Mouse (Mus musculus): ENCODE data around the gene Rita1. TPM values are rescaled to one million over a fixed set of nuclear protein-coding genes. Genes with fewer than 3 reads are reported as not detected.

Gene Rita1
- polyA plus RNA-seq, 1 experiment from 2014 or later, result 14.0 TPM

- no peak overlapping the region for H3K4me2 ChIP-seq (ENCODE audit: low read depth, low read length)
- no peak overlapping the region for H3K9ac ChIP-seq (ENCODE audit: low read length)
- peak overlapping the region; percentile 69 for H3K27ac ChIP-seq (ENCODE audit: low read length)
- WGBS, result 69% methylated on average over 11 of the region's 11 CpGs
- no peak overlapping the region for H3K4me3 ChIP-seq (ENCODE audit: low read length)
- no peaks in the 10 kb centered on the region for H3K27me3 ChIP-seq (ENCODE audit: control insufficient read depth, insufficient read depth, low read depth, low read length)
- peak; percentile 2; the same call in 1 of the 2 replicates for ATAC-seq (ENCODE audit: low read depth)
- H3K9me3 ChIP-seq (ENCODE audit: control insufficient read depth, low read length), result no peaks in the 10 kb centered on the region
- H3K4me1 ChIP-seq (replicated peaks; ENCODE audit: control insufficient read depth, insufficient read depth, low read length), result peaks cover 64% of the 10 kb centered on the region
- no peaks in the 10 kb centered on the region for H3K36me3 ChIP-seq (ENCODE audit: control insufficient read depth, insufficient read depth, low read length)
These were observed 42.0 kb downstream of the Rita1 start for GRCm38 (mm10) chr5:120570289-120570897.

GRCm38 (mm10) chr5:120569791-120570190 lies 42.6 kb downstream of the Rita1 start:
- Histone ChIP-seq H3K27me3 (ENCODE audit: control insufficient read depth, insufficient read depth, low read depth, low read length) (no peaks in the 10 kb centered on the region), H3K9ac (ENCODE audit: low read length) (no peak overlapping the region), H3K4me2 (ENCODE audit: low read depth, low read length) (no peak overlapping the region), H3K4me3 (ENCODE audit: low read length) (no peak overlapping the region), H3K4me1 (replicated peaks; ENCODE audit: control insufficient read depth, insufficient read depth, low read length) (peaks cover 67% of the 10 kb centered on the region), H3K36me3 (ENCODE audit: control insufficient read depth, insufficient read depth, low read length) (no peaks in the 10 kb centered on the region), H3K27ac (ENCODE audit: low read length) (no peak overlapping the region), H3K9me3 (ENCODE audit: control insufficient read depth, low read length) (no peaks in the 10 kb centered on the region)
- no peak for ATAC-seq (ENCODE audit: low read depth)
- 53% methylated on average over 3 of the region's 3 CpGs for WGBS

GRCm38 (mm10) chr5:120568964-120569363 lies 43.4 kb downstream of the Rita1 start:
- H3K9ac ChIP-seq (ENCODE audit: low read length), result no peak overlapping the region
- H3K4me3 ChIP-seq (ENCODE audit: low read length), result no peak overlapping the region
- 80% methylated on average over 4 of the region's 4 CpGs for WGBS
- no peak for ATAC-seq (ENCODE audit: low read depth)
- H3K27me3 ChIP-seq (ENCODE audit: control insufficient read depth, insufficient read depth, low read depth, low read length), result no peaks in the 10 kb centered on the region
- H3K4me1 ChIP-seq (replicated peaks; ENCODE audit: control insufficient read depth, insufficient read depth, low read length), result peaks cover 69% of the 10 kb centered on the region
- no peaks in the 10 kb centered on the region for H3K36me3 ChIP-seq (ENCODE audit: control insufficient read depth, insufficient read depth, low read length)
- no peaks in the 10 kb centered on the region for H3K9me3 ChIP-seq (ENCODE audit: control insufficient read depth, low read length)
- H3K4me2 ChIP-seq (ENCODE audit: low read depth, low read length), result no peak overlapping the region
- H3K27ac ChIP-seq (ENCODE audit: low read length), result no peak overlapping the region

- H3K4me1 ChIP-seq (replicated peaks; ENCODE audit: control insufficient read depth, insufficient read depth, low read length), result peaks cover 74% of the 10 kb centered on the region
- no peak for ATAC-seq (ENCODE audit: low read depth)
- no peak overlapping the region for H3K27ac ChIP-seq (ENCODE audit: low read length)
- H3K27me3 ChIP-seq (ENCODE audit: control insufficient read depth, insufficient read depth, low read depth, low read length), result no peaks in the 10 kb centered on the region
- H3K4me3 ChIP-seq (ENCODE audit: low read length), result no peak overlapping the region
- no peaks in the 10 kb centered on the region for H3K36me3 ChIP-seq (ENCODE audit: control insufficient read depth, insufficient read depth, low read length)
- H3K9me3 ChIP-seq (ENCODE audit: control insufficient read depth, low read length), result no peaks in the 10 kb centered on the region
- 0 out of 2 replicates have a peak overlapping the region, but pooled peaks have one; percentile 0 for H3K9ac ChIP-seq (ENCODE audit: low read length)
- no peak overlapping the region for H3K4me2 ChIP-seq (ENCODE audit: low read depth, low read length)
- 57% methylated on average over 9 of the region's 9 CpGs for WGBS
These were observed 44.0 kb downstream of the Rita1 start for GRCm38 (mm10) chr5:120568336-120568768.

GRCm38 (mm10) chr5:120567761-120568211 lies 44.6 kb downstream of the Rita1 start:
- H3K27ac ChIP-seq (ENCODE audit: low read length), result peak overlapping the region; percentile 39
- no peaks in the 10 kb centered on the region for H3K36me3 ChIP-seq (ENCODE audit: control insufficient read depth, insufficient read depth, low read length)
- H3K4me3 ChIP-seq (ENCODE audit: low read length), result no peak overlapping the region
- no peak for ATAC-seq (ENCODE audit: low read depth)
- WGBS, result 56% methylated on average over 14 of the region's 14 CpGs
- H3K27me3 ChIP-seq (ENCODE audit: control insufficient read depth, insufficient read depth, low read depth, low read length), result no peaks in the 10 kb centered on the region
- H3K9me3 ChIP-seq (ENCODE audit: control insufficient read depth, low read length), result no peaks in the 10 kb centered on the region
- H3K4me2 ChIP-seq (ENCODE audit: low read depth, low read length), result no peak overlapping the region
- H3K4me1 ChIP-seq (replicated peaks; ENCODE audit: control insufficient read depth, insufficient read depth, low read length), result peaks cover 78% of the 10 kb centered on the region
- H3K9ac ChIP-seq (ENCODE audit: low read length), result 0 out of 2 replicates have a peak overlapping the region, but pooled peaks have one; percentile 11

GRCm38 (mm10) chr5:120567253-120567701 lies 45.1 kb downstream of the Rita1 start:
- no peaks in the 10 kb centered on the region for H3K36me3 ChIP-seq (ENCODE audit: control insufficient read depth, insufficient read depth, low read length)
- H3K9ac ChIP-seq (ENCODE audit: low read length), result 0 out of 2 replicates have a peak overlapping the region, but pooled peaks have one; percentile 11
- no peak overlapping the region for H3K4me3 ChIP-seq (ENCODE audit: low read length)
- no peak overlapping the region for H3K4me2 ChIP-seq (ENCODE audit: low read depth, low read length)
- ATAC-seq (ENCODE audit: low read depth), result peak; percentile 50
- no peaks in the 10 kb centered on the region for H3K9me3 ChIP-seq (ENCODE audit: control insufficient read depth, low read length)
- 33% methylated on average over 21 of the region's 21 CpGs for WGBS
- H3K27me3 ChIP-seq (ENCODE audit: control insufficient read depth, insufficient read depth, low read depth, low read length), result no peaks in the 10 kb centered on the region
- peaks cover 77% of the 10 kb centered on the region for H3K4me1 ChIP-seq (replicated peaks; ENCODE audit: control insufficient read depth, insufficient read depth, low read length)
- H3K27ac ChIP-seq (ENCODE audit: low read length), result peak overlapping the region; percentile 39

GRCm38 (mm10) chr5:120566681-120567252 lies 45.6 kb downstream of the Rita1 start:
- Histone ChIP-seq H3K9ac (ENCODE audit: low read length) (no peak overlapping the region), H3K36me3 (ENCODE audit: control insufficient read depth, insufficient read depth, low read length) (no peaks in the 10 kb centered on the region), H3K27ac (ENCODE audit: low read length) (peak overlapping the region; percentile 26), H3K9me3 (ENCODE audit: control insufficient read depth, low read length) (no peaks in the 10 kb centered on the region), H3K4me1 (replicated peaks; ENCODE audit: control insufficient read depth, insufficient read depth, low read length) (peaks cover 75% of the 10 kb centered on the region), H3K4me3 (ENCODE audit: low read length) (no peak overlapping the region), H3K27me3 (ENCODE audit: control insufficient read depth, insufficient read depth, low read depth, low read length) (no peaks in the 10 kb centered on the region), H3K4me2 (ENCODE audit: low read depth, low read length) (no peak overlapping the region)
- WGBS, result 44% methylated on average over 9 of the region's 9 CpGs
- no peak for ATAC-seq (ENCODE audit: low read depth)

GRCm38 (mm10) chr5:120566101-120566500 lies 46.3 kb downstream of the Rita1 start:
- H3K9ac ChIP-seq (ENCODE audit: low read length), result peak overlapping the region; percentile 5; the same call in 1 of the 2 replicates
- no peak for ATAC-seq (ENCODE audit: low read depth)
- H3K36me3 ChIP-seq (ENCODE audit: control insufficient read depth, insufficient read depth, low read length), result no peaks in the 10 kb centered on the region
- no peaks in the 10 kb centered on the region for H3K27me3 ChIP-seq (ENCODE audit: control insufficient read depth, insufficient read depth, low read depth, low read length)
- peaks cover 70% of the 10 kb centered on the region for H3K4me1 ChIP-seq (replicated peaks; ENCODE audit: control insufficient read depth, insufficient read depth, low read length)
- H3K27ac ChIP-seq (ENCODE audit: low read length), result peak overlapping the region; percentile 45; the same call in 1 of the 2 replicates
- no peak overlapping the region for H3K4me2 ChIP-seq (ENCODE audit: low read depth, low read length)
- 53% methylated on average over 5 of the region's 5 CpGs for WGBS
- no peak overlapping the region for H3K4me3 ChIP-seq (ENCODE audit: low read length)
- H3K9me3 ChIP-seq (ENCODE audit: control insufficient read depth, low read length), result no peaks in the 10 kb centered on the region

GRCm38 (mm10) chr5:120565171-120565905 lies 47.1 kb downstream of the Rita1 start:
- Histone ChIP-seq H3K4me3 (ENCODE audit: low read length) (no peak overlapping the region), H3K36me3 (ENCODE audit: control insufficient read depth, insufficient read depth, low read length) (no peaks in the 10 kb centered on the region), H3K4me2 (ENCODE audit: low read depth, low read length) (no peak overlapping the region), H3K27ac (ENCODE audit: low read length) (peak overlapping the region; percentile 45; the same call in 1 of the 2 replicates), H3K27me3 (ENCODE audit: control insufficient read depth, insufficient read depth, low read depth, low read length) (no peaks in the 10 kb centered on the region), H3K9ac (ENCODE audit: low read length) (peak overlapping the region; percentile 5; the same call in 1 of the 2 replicates), H3K4me1 (replicated peaks; ENCODE audit: control insufficient read depth, insufficient read depth, low read length) (peaks cover 70% of the 10 kb centered on the region), H3K9me3 (ENCODE audit: control insufficient read depth, low read length) (no peaks in the 10 kb centered on the region)
- 41% methylated on average over 15 of the region's 15 CpGs for WGBS
- ATAC-seq (ENCODE audit: low read depth), result no peak

All from lung, embryonic 16.5 days (tissue).